Comparison of ENCODE assay signal across 8 mouse cellular contexts in the genomic region with DNA sequence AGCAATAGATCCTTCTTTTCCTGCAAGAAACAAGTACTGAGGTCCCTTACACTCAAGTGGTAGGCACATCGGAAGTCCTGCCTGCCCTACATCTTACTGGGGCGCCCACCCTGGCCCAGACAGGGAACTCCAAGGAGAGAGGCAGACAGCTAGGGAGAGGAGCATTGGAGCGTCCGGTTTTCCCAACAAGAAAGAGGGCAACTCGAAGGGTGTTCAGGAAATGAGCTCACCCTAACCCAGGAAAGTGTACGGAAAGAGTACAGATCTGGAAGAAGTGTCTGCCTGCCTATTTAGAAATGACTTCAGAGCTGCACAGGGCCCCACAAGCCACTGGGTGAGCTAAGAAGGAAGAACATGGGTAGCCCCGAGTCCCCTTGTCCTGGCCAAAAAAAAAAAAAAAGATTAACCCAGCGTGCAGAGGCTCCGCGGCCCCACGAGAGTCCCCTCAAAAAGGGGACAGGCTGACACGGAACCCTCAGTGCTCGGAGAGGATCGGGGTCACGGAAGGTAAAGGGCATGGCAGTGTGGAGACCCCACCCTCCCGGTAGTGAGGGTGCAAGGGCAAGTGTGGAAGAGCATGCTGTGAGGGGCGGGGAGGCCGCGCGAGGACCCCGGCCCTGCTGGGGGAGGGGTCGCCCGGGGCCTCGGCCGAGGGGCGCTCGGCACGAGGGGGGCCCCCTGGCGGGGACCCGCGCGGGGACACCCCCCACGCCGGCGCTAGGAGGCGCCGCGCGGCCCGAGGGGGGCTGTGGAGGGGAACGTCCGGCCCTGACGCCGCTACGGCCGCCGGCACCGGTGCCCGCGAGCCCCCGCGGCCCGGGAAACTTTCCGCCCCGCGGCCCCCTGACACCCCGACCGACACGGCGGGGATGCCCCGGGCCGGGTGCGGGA. TPM values are rescaled to one million over a fixed set of nuclear protein-coding genes. Genes with fewer than 3 reads are reported as not detected.
DNase-seq lines count a peak whose midpoint lies in the region; ATAC-seq and TF ChIP-seq lines count a peak whose summit lies in the region.

No protein-coding gene starts in this region.

- in situ Hi-C loops in CH12.LX (cut with MboI; ENCODE audit: low pct_ligation_motif_present, low pct_unique_long_range_greater_than_20kb, low sequenced_read_pairs), result no loop called here

- H3K79me2 ChIP-seq in CH12.LX (replicated peaks; ENCODE audit: control insufficient read depth, extremely low read depth, insufficient read depth, poor library complexity, severe bottlenecking), result peaks cover 2% of the 10 kb centered on the region

- TF ChIP-seq RAD21 in CH12.LX (IDR thresholded peaks at IDR 0.05; ENCODE audit: low read depth, low read length), result no peak

- DNase-seq in CH12.LX (ENCODE audit: extremely low read depth) (peak; percentile 31), adipocyte (ENCODE audit: low spot score) (peak; percentile 24)
- DNase-seq in embryonic facial prominence, embryonic 11.5 days (ENCODE audit: low spot score), result peak; percentile 63
- peak; percentile 56 for DNase-seq in kidney, postnatal 10 days
- peak; percentile 25 for DNase-seq in lung, postnatal 14 days

- TF ChIP-seq EP300 in CH12.LX (IDR thresholded peaks at IDR 0.05; ENCODE audit: low read length), result no peak

- peak overlapping the region; percentile 54 to 73 (median 72) for H3K4me3 ChIP-seq in CH12.LX (replicated peaks in 1 of 3; ENCODE audit: low read depth in 2 of 3, low read length in 2 of 3, poor library complexity in 1 of 3)
- H3K4me3 ChIP-seq in embryonic facial prominence, embryonic 11.5 days (ENCODE audit: low read depth, low read length), result peak overlapping the region; percentile 80
- peak overlapping the region; percentile 72 to 84 for H3K4me3 ChIP-seq in heart, embryonic 14.5 days (ENCODE audit: control insufficient read depth in 1 of 2, insufficient read depth in 1 of 2, low read depth in 1 of 2, low read length in 2 of 2)
- H3K4me3 ChIP-seq in small intestine, adult 2 months (ENCODE audit: low read depth, low read length), result peak overlapping the region; percentile 74

- H3K4me2 ChIP-seq in CH12.LX (ENCODE audit: insufficient read depth, low read depth, poor library complexity, severe bottlenecking), result peak overlapping the region; percentile 56
- H3K4me2 ChIP-seq in embryonic facial prominence, embryonic 11.5 days (ENCODE audit: low read depth, low read length), result peak overlapping the region; percentile 77
- peak overlapping the region; percentile 91 for H3K4me2 ChIP-seq in heart, embryonic 14.5 days (ENCODE audit: low read length)

- H3K4me1 ChIP-seq in CH12.LX (ENCODE audit: control insufficient read depth in 1 of 2, insufficient read depth in 2 of 2), result peaks cover 6 to 27% of the 10 kb centered on the region in 2 experiments
- H3K4me1 ChIP-seq in embryonic facial prominence, embryonic 11.5 days (ENCODE audit: control insufficient read depth, insufficient read depth, low read length), result no peaks in the 10 kb centered on the region
- H3K4me1 ChIP-seq in heart, embryonic 14.5 days (ENCODE audit: control insufficient read depth in 2 of 2, insufficient read depth in 2 of 2, low read length in 2 of 2), result peaks cover 5 to 26% of the 10 kb centered on the region in 2 experiments
- H3K4me1 ChIP-seq in small intestine, adult 2 months (ENCODE audit: control insufficient read depth, insufficient read depth, insufficient read length, low read length), result no peaks in the 10 kb centered on the region

- no peak for TF ChIP-seq POLR2A in CH12.LX (IDR thresholded peaks at IDR 0.05; ENCODE audit: low read depth, low read length)
- no peak for TF ChIP-seq POLR2A in small intestine, adult 2 months (IDR thresholded peaks at IDR 0.05; ENCODE audit: low read depth, low read length)

- ATAC-seq in embryonic facial prominence, embryonic 11.5 days (replicated peaks; ENCODE audit: insufficient number of reproducible peaks, low FRiP score, low TSS enrichment, low read depth), result no peak
- ATAC-seq in heart, embryonic 14.5 days (ENCODE audit: insufficient number of reproducible peaks, insufficient read depth, low FRiP score, low read depth), result no peak
- no peak for ATAC-seq in monocyte, adult 5-6 weeks (replicated peaks; ENCODE audit: insufficient number of reproducible peaks, low FRiP score, low TSS enrichment, poor library complexity, severe bottlenecking)

- peaks cover 8% of the 10 kb centered on the region for H3K27me3 ChIP-seq in CH12.LX (replicated peaks)
- H3K27me3 ChIP-seq in embryonic facial prominence, embryonic 11.5 days (ENCODE audit: control insufficient read depth, insufficient read depth, low read length), result no peaks in the 10 kb centered on the region
- H3K27me3 ChIP-seq in heart, embryonic 14.5 days (ENCODE audit: control insufficient read depth, insufficient read depth, low read length), result no peaks in the 10 kb centered on the region
- H3K27me3 ChIP-seq in small intestine, adult 2 months (ENCODE audit: control insufficient read depth, insufficient read depth, low read length), result no peaks in the 10 kb centered on the region

- peaks cover 0 to 29% of the 10 kb centered on the region in 2 experiments for H3K36me3 ChIP-seq in CH12.LX (replicated peaks in 1 of 2; ENCODE audit: control insufficient read depth in 1 of 2, insufficient read depth in 1 of 2, low read length in 1 of 2)
- H3K36me3 ChIP-seq in embryonic facial prominence, embryonic 11.5 days (replicated peaks; ENCODE audit: control insufficient read depth, insufficient read depth, low read depth, low read length), result no peaks in the 10 kb centered on the region
- H3K36me3 ChIP-seq in heart, embryonic 14.5 days (ENCODE audit: control insufficient read depth, insufficient read depth, low read length), result peaks cover 13% of the 10 kb centered on the region
- H3K36me3 ChIP-seq in small intestine, adult 2 months (ENCODE audit: control insufficient read depth, insufficient read depth, low read length), result no peaks in the 10 kb centered on the region

- 5% methylated on average over 15 of the region's 63 CpGs for WGBS in embryonic facial prominence, embryonic 11.5 days
- WGBS in heart, embryonic 14.5 days, result 2% methylated on average over 58 of the region's 63 CpGs
- WGBS in small intestine, adult 2 months, result 3% methylated on average over 56 of the region's 63 CpGs

- no peak overlapping the region for H3K27ac ChIP-seq in CH12.LX (ENCODE audit: insufficient read depth, low read depth)
- H3K27ac ChIP-seq in embryonic facial prominence, embryonic 11.5 days (replicated peaks; ENCODE audit: low read depth, low read length), result peak overlapping the region; percentile 42; the same call in 1 of the 2 replicates
- peak overlapping the region; percentile 28 to 87 for H3K27ac ChIP-seq in heart, embryonic 14.5 days (replicated peaks in 1 of 2; ENCODE audit: control insufficient read depth in 1 of 2, insufficient read depth in 1 of 2, low read depth in 2 of 2, low read length in 2 of 2)
- no peak overlapping the region for H3K27ac ChIP-seq in small intestine, adult 2 months (ENCODE audit: insufficient read depth, low read depth, low read length)

- dilution Hi-C loops in CH12.LX (cut with MboI; ENCODE audit: extremely low pct_ligation_motif_present, extremely low pct_unique_long_range_greater_than_20kb, low sequenced_read_pairs), result no loop called here

- H3K9ac ChIP-seq in CH12.LX (ENCODE audit: insufficient read depth, low read depth), result peak overlapping the region; percentile 84
- H3K9ac ChIP-seq in embryonic facial prominence, embryonic 11.5 days (replicated peaks; ENCODE audit: low read length), result peak overlapping the region; percentile 77
- peak overlapping the region; percentile 92 for H3K9ac ChIP-seq in heart, embryonic 14.5 days (ENCODE audit: low read length)

- no peaks in the 10 kb centered on the region for H3K9me3 ChIP-seq in CH12.LX (replicated peaks; ENCODE audit: low read length)
- H3K9me3 ChIP-seq in embryonic facial prominence, embryonic 11.5 days (replicated peaks; ENCODE audit: control insufficient read depth, low read length), result no peaks in the 10 kb centered on the region
- no peaks in the 10 kb centered on the region for H3K9me3 ChIP-seq in heart, embryonic 14.5 days (ENCODE audit: control insufficient read depth, low read length)

- peak in 1 of 2 experiments; percentile 85; a peak in 2 of 4 replicates for TF ChIP-seq CTCF in CH12.LX (conservative IDR thresholded peaks at IDR 0.05 in 1 of 2, IDR thresholded peaks at IDR 0.05 in 1 of 2; ENCODE audit: low read depth in 2 of 2, low read length in 2 of 2)
- TF ChIP-seq CTCF in small intestine, adult 2 months (IDR thresholded peaks at IDR 0.05; ENCODE audit: extremely low read depth, insufficient read length, insufficient replicate concordance, low read depth, low read length), result 0 out of 2 replicates have a peak, but pooled peaks have one; percentile 7

TF ChIP-seq in CH12.LX, 34 proteins besides CTCF, POLR2A, EP300 and RAD21:
- no peak for TF ChIP-seq JUND (conservative IDR thresholded peaks at IDR 0.05; ENCODE audit: low read depth, low read length)
- TF ChIP-seq TBP (conservative IDR thresholded peaks at IDR 0.05; ENCODE audit: low read depth, low read length), result no peak
- no peak for TF ChIP-seq MAZ (IDR thresholded peaks at IDR 0.05; ENCODE audit: low read depth, low read length)
- TF ChIP-seq MXI1 (IDR thresholded peaks at IDR 0.05; ENCODE audit: low read depth, low read length), result no peak
- TF ChIP-seq SMC3 (IDR thresholded peaks at IDR 0.05; ENCODE audit: low read depth, low read length), result peak; percentile 12
- peak; percentile 42; the same call in 1 of the 2 replicates for TF ChIP-seq ZNF384 (IDR thresholded peaks at IDR 0.05; ENCODE audit: low read depth, low read length)
- TF ChIP-seq USF2 (conservative IDR thresholded peaks at IDR 0.05; ENCODE audit: low read depth, low read length), result no peak
- TF ChIP-seq NRF1 (IDR thresholded peaks at IDR 0.05; ENCODE audit: low read depth, low read length), result no peak
- TF ChIP-seq MYC (IDR thresholded peaks at IDR 0.05; ENCODE audit: low read depth, low read length), result no peak
- no peak for TF ChIP-seq NELFE (IDR thresholded peaks at IDR 0.05; ENCODE audit: low read depth, low read length)
- no peak for TF ChIP-seq JUN (IDR thresholded peaks at IDR 0.05; ENCODE audit: insufficient read depth, low read depth, low read length)
- TF ChIP-seq CHD2 (IDR thresholded peaks at IDR 0.05; ENCODE audit: low read length), result no peak

RNA-seq across cellular contexts. Expression of gene Camta1, which starts 1.0 kb away (rescaled TPM):
- 9.8 and 9.9 TPM in 2 replicates for total RNA-seq in CH12.LX (2012; rRNA removed)
- 15.3 and 21.3 TPM in 2 replicates for total RNA-seq in CH12.LX (2014; rRNA removed)
- polyA plus RNA-seq in CH12.LX (2012; ENCODE audit: insufficient read length, low read depth), result 27.2 and 32.5 TPM in 2 replicates
- 105 and 130 TPM in 2 replicates for polyA plus RNA-seq in embryonic facial prominence, embryonic 11.5 days (2014; fragmentation: Nextera tagmentation; extraction: Ambion mirVana)
- polyA plus RNA-seq in heart, embryonic 14.5 days (2014; fragmentation: Nextera tagmentation; extraction: Ambion mirVana), result 150 and 167 TPM in 2 replicates
- polyA plus RNA-seq in small intestine, adult 2 months (2012; rRNA removed), result 1.4 and 2.2 TPM in 2 replicates
- 8.8 to 43.8 TPM (median 22.1 TPM) in 3 replicates for total RNA-seq in monocyte, adult 5-6 weeks (2017)

Comparison
In these comparisons a context has a peak if more than half of its experiments do, and no peak if none do; other contexts are left out.
1. H3K27ac ChIP-seq: peak in embryonic facial prominence, embryonic 11.5 days (single experiment) and heart, embryonic 14.5 days (2 of 2); none in CH12.LX (single experiment) and small intestine, adult 2 months (single experiment).
2. Peak in every context shown above with its lines, with median percentiles within 50 percentile points of each other: DNase-seq, H3K4me2 ChIP-seq, H3K4me3 ChIP-seq and H3K9ac ChIP-seq.